Mouse (Mus musculus) activated CD4-positive, CD25-positive, alpha-beta regulatory T cell, adult 9 weeks (primary cell): Measurements from ENCODE around the gene Nup35. TPM values are rescaled to one million over a fixed set of nuclear protein-coding genes. Genes with fewer than 3 reads are reported as not detected.

ENCODE experiments used
- polyA plus RNA-seq: library from polyadenylated mRNA; unstranded; fragments of 100-300 nt; shearing (Covaris generic); gene quantifications from one replicate; pipeline ENCODE4 v1.2.1, GENCODE M21; 2017

Gene Nup35
- 38.3 TPM for polyA plus RNA-seq

DNA sequence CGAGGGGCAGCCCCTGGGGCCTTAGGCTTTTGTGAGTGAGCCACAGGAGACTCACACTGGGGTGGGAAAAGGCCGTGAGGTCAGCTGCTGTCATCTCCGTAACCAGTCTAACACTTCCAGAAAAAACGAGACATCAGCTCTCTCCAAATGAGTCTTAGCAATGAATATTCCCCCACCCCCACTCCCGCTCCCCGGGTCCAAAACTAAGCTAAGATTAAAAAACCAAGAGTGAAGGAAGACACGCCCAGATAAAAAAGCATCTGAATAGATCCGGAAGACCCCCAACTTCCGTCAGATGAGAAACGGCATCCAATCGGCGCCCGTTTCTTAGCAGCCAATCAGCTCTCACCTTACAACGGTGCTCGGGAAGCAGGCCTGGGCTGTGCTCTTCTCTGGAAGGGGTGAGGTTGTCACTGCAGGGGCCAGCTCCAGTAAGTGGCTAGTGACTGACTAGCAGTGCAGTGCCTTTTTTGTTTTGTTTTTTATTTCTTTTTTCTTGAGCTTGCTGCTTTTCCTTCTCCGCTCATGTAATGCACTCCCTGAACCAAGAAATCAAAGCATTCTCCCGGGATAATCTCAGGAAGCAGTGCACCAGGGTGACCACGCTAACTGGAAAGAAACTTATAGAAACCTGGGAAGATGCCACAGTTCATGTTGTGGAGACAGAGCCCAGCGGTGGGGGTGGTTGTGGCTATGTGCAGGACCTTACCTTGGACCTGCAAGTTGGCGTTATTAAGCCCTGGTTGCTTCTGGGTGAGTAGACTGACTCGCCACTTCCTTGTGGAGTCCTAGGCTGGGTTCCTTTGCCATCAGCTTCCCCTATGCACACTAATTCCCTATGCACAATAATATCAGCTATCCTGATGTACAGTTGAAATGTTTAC lies at the start of gene Nup35, which contains the start of gene Dusp19:
Gene Nup35 (plus strand): TSS at position 383 of the 884 bp plus-strand sequence.
Gene Dusp19 (plus strand): TSS at position 192 of the 884 bp plus-strand sequence.

DNA sequence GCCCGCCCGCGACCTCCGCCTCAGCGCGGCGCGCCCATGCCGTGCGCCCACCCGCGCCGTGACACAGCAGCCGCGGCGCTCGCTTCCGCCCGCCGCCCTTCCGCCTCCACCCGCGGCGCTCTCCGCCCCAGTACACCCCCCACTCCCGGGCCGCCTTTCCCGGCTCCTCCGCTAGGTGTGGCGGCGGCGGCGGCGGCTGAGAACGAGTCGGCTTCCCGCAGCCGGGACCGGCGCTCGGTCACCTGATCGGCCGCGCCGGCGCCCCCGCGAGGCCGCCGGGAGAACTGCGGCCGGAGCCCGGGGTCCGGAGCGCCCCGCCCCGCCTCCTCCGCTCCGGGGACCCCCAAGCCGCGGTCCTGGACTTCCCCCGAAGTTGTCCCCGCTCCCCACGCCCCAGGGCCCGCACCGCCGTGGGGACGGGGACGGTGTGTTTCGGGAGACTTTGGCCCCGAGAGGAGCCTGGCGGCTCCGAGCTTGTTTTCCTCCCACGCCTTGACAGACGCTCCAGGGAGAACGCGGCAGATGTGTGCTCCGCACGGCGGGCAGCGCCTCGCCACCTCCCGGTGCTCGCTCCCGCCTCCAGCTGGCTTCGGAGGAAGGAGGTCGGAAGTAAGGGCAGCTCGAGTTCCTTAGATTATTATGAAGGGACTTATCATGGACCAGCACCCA lies 35.9 kb upstream of the Nup35 start, which contains the start of gene Nckap1:
Gene Nckap1 (minus strand): TSS at position 338 of the 669 bp plus-strand sequence.

Other genes starting within 250 kb of the Nup35 start
- gene Frzb, start 169.6 kb upstream of the Nup35 start, polyA plus RNA-seq: not detected
- 0.72 TPM for gene Nckap1, start 35.9 kb upstream of the Nup35 start, polyA plus RNA-seq
- 21.1 TPM for gene Dusp19, start 191 bp upstream of the Nup35 start, polyA plus RNA-seq